33 mouse cellular contexts compared by ENCODE assay signal in genomic region chr9:6430437-6430836, GRCm38 (mm10).
DNase-seq lines count a peak whose midpoint lies in the region; ATAC-seq and TF ChIP-seq lines count a peak whose summit lies in the region.
"Had no signal": no experiment of that assay in that cellular context is flagged by ENCODE, and none has a peak within 500 bp of the region (broad histone marks: within the 10 kb centered on the region; RNA-seq: fewer than 3 reads in every experiment).

No protein-coding gene starts in this region.

- no peaks in the 10 kb centered on the region for H3K9me3 ChIP-seq in kidney, postnatal 0 days (replicated peaks; ENCODE audit: low read length)
- H3K9me3 ChIP-seq in hindbrain, embryonic 12.5 days (replicated peaks), result no peaks in the 10 kb centered on the region
- no peaks in the 10 kb centered on the region for H3K9me3 ChIP-seq in forebrain, embryonic 10.5 days
- H3K9me3 ChIP-seq: embryonic facial prominence, embryonic 12.5 days; forebrain, embryonic 12.5 days; heart, embryonic 10.5 days; intestine, embryonic 15.5 days; limb, embryonic 15.5 days; liver, embryonic 13.5 days; megakaryocyte, embryonic 14.5 days; midbrain, embryonic 12.5 days had no signal

- H3K36me3 ChIP-seq in kidney, postnatal 0 days (ENCODE audit: insufficient read depth, low read length), result no peaks in the 10 kb centered on the region
- no peaks in the 10 kb centered on the region for H3K36me3 ChIP-seq in hindbrain, embryonic 12.5 days
- H3K36me3 ChIP-seq in forebrain, embryonic 10.5 days (replicated peaks), result no peaks in the 10 kb centered on the region
- H3K36me3 ChIP-seq: embryonic facial prominence, embryonic 12.5 days; forebrain, embryonic 12.5 days; heart, embryonic 10.5 days; intestine, embryonic 15.5 days; limb, embryonic 15.5 days; liver, embryonic 13.5 days; midbrain, embryonic 12.5 days had no signal

- DNase-seq in gastrocnemius, adult 2 months, result no peak
- no peak for DNase-seq in gastrocnemius, postnatal 14 days
- peak; percentile 8 for DNase-seq in kidney, postnatal 0 days (ENCODE audit: low spot score)
- no peak for DNase-seq in kidney, adult 9 months
- DNase-seq in forebrain, embryonic 10.5 days (ENCODE audit: extremely low spot score, low spot score), result no peak
- DNase-seq: adrenal gland, adult 2 months; adrenal gland, postnatal 36 days; cerebellum, adult 2 months; cerebellum, postnatal 14 days; forebrain, postnatal 0 days; gastrocnemius, postnatal 10 days; heart, postnatal 14 days; kidney, postnatal 25 days; liver, embryonic 13.5 days; lung, adult 18-20 months; lung, postnatal 4 days; right cerebral cortex, adult 18-20 months; spleen, adult 18-20 months; thymus, postnatal 14 days had no signal

- TF ChIP-seq CTCF in gastrocnemius, adult 2 months (IDR thresholded peaks at IDR 0.05), result no peak
- TF ChIP-seq CTCF in kidney, postnatal 0 days (IDR thresholded peaks at IDR 0.05; ENCODE audit: low read depth), result no peak

- intact Hi-C loops in gastrocnemius, adult 2 months (cut with DNase I), result no loop called here
- intact Hi-C loops in gastrocnemius, postnatal 14 days (cut with DNase I; ENCODE audit: low total_unique reads), result no loop called here

- ATAC-seq in kidney, postnatal 0 days (replicated peaks; ENCODE audit: low FRiP score, low read depth), result no peak
- ATAC-seq in hindbrain, embryonic 12.5 days (ENCODE audit: low FRiP score), result no peak
- ATAC-seq: CD4-positive, CD25-positive, alpha-beta regulatory T cell, adult 4 months; forebrain, postnatal 0 days; hindbrain, postnatal 0 days; intestine, embryonic 15.5 days had no signal

- H3K4me3 ChIP-seq in gastrocnemius, adult 2 months, result no peak overlapping the region
- H3K4me3 ChIP-seq in kidney, postnatal 0 days (replicated peaks; ENCODE audit: low read depth, low read length), result no peak overlapping the region
- no peak overlapping the region for H3K4me3 ChIP-seq in brown adipose tissue, adult 24 weeks (ENCODE audit: insufficient read depth, low read depth, low read length)
- no peak overlapping the region for H3K4me3 ChIP-seq in hindbrain, embryonic 12.5 days
- H3K4me3 ChIP-seq in forebrain, embryonic 10.5 days, result no peak overlapping the region
- H3K4me3 ChIP-seq: embryonic facial prominence, embryonic 12.5 days; erythroblast, embryonic 14.5 days; forebrain, embryonic 12.5 days; heart, embryonic 10.5 days; intestine, embryonic 15.5 days; layer of hippocampus, adult 2 months; left cerebral cortex, adult 2 months; limb, embryonic 15.5 days; liver, embryonic 13.5 days; megakaryocyte, embryonic 14.5 days; midbrain, embryonic 12.5 days had no signal

- H3K4me2 ChIP-seq in kidney, postnatal 0 days (ENCODE audit: low read length), result no peak overlapping the region
- no peak overlapping the region for H3K4me2 ChIP-seq in hindbrain, embryonic 12.5 days (replicated peaks)
- H3K4me2 ChIP-seq: embryonic facial prominence, embryonic 12.5 days; forebrain, embryonic 12.5 days; intestine, embryonic 15.5 days; limb, embryonic 15.5 days; liver, embryonic 13.5 days; midbrain, embryonic 12.5 days had no signal

- 56% methylated on average over 2 of the region's 2 CpGs for WGBS in kidney, postnatal 0 days
- WGBS in hindbrain, embryonic 12.5 days, result 66% methylated on average over 2 of the region's 2 CpGs
- WGBS in forebrain, embryonic 10.5 days, result 65% methylated on average over 2 of the region's 2 CpGs

- no peaks in the 10 kb centered on the region for H3K4me1 ChIP-seq in kidney, postnatal 0 days (replicated peaks; ENCODE audit: insufficient read depth, low read length)
- peaks cover 2% of the 10 kb centered on the region; the same call in 1 of the 2 replicates for H3K4me1 ChIP-seq in brown adipose tissue, adult 24 weeks (ENCODE audit: control insufficient read depth, insufficient read depth, insufficient read length, low read length)
- no peaks in the 10 kb centered on the region for H3K4me1 ChIP-seq in hindbrain, embryonic 12.5 days
- no peaks in the 10 kb centered on the region for H3K4me1 ChIP-seq in forebrain, embryonic 10.5 days
- H3K4me1 ChIP-seq: embryonic facial prominence, embryonic 12.5 days; forebrain, embryonic 12.5 days; intestine, embryonic 15.5 days; limb, embryonic 15.5 days; liver, embryonic 13.5 days; megakaryocyte, embryonic 14.5 days; midbrain, embryonic 12.5 days had no signal

- peak overlapping the region; percentile 71 for H3K27ac ChIP-seq in gastrocnemius, adult 2 months
- H3K27ac ChIP-seq in kidney, postnatal 0 days, result no peak overlapping the region
- H3K27ac ChIP-seq in brown adipose tissue, adult 24 weeks (replicated peaks; ENCODE audit: low read depth, low read length), result peak overlapping the region; percentile 98
- no peak overlapping the region for H3K27ac ChIP-seq in hindbrain, embryonic 12.5 days
- no peak overlapping the region for H3K27ac ChIP-seq in forebrain, embryonic 10.5 days
- H3K27ac ChIP-seq: embryonic facial prominence, embryonic 12.5 days; forebrain, embryonic 12.5 days; heart, embryonic 10.5 days; hindbrain, postnatal 0 days; intestine, embryonic 15.5 days; layer of hippocampus, adult 2 months; left cerebral cortex, adult 2 months; limb, embryonic 15.5 days; liver, embryonic 13.5 days; midbrain, embryonic 12.5 days had no signal

- H3K27me3 ChIP-seq in kidney, postnatal 0 days (ENCODE audit: insufficient read depth, low read length), result no peaks in the 10 kb centered on the region
- H3K27me3 ChIP-seq in hindbrain, embryonic 12.5 days, result no peaks in the 10 kb centered on the region
- no peaks in the 10 kb centered on the region for H3K27me3 ChIP-seq in forebrain, embryonic 10.5 days (ENCODE audit: poor library complexity, severe bottlenecking)
- H3K27me3 ChIP-seq: embryonic facial prominence, embryonic 12.5 days; forebrain, embryonic 12.5 days; intestine, embryonic 15.5 days; limb, embryonic 15.5 days; liver, embryonic 13.5 days; megakaryocyte, embryonic 14.5 days; midbrain, embryonic 12.5 days had no signal

- no peak overlapping the region for H3K9ac ChIP-seq in kidney, postnatal 0 days (ENCODE audit: low read depth, low read length)
- H3K9ac ChIP-seq in hindbrain, embryonic 12.5 days, result no peak overlapping the region
- H3K9ac ChIP-seq: embryonic facial prominence, embryonic 12.5 days; forebrain, embryonic 12.5 days; forebrain, postnatal 0 days; intestine, embryonic 15.5 days; limb, embryonic 15.5 days; liver, embryonic 13.5 days; midbrain, embryonic 12.5 days had no signal

Comparison
In these comparisons a context has a peak if more than half of its experiments do, and no peak if none do; other contexts are left out.
1. H3K27ac ChIP-seq: peak in gastrocnemius, adult 2 months (single experiment) and brown adipose tissue, adult 24 weeks (single experiment); none in kidney, postnatal 0 days (single experiment), hindbrain, embryonic 12.5 days (single experiment) and forebrain, embryonic 10.5 days (single experiment).